Mouse (Mus musculus) midbrain, embryonic 14.5 days (tissue): ENCODE results near the gene Limk2. TPM values are rescaled to one million over a fixed set of nuclear protein-coding genes. Genes with fewer than 3 reads are reported as not detected.
A peak's percentile ranks its signal among the peaks of the same experiment; 100 is the strongest.

Experiments
- ATAC-seq: fragments of 200-750 bp; cut with Nextera tagmentation; 2 replicates; pipeline ENCODE4 v1.8.0; 2017; ENCODE audit warnings: moderate number of reproducible peaks, moderate library complexity; ENCODE audit not compliant: low FRiP score, low TSS enrichment
- DNase-seq: peaks from one replicate; pipeline ENCODE4 v3.0.0-alpha.2; 2015
- H3K27ac ChIP-seq: fragments of 300-500 bp; sonication (generic); replicated peaks from 2 replicates; pipeline ENCODE4 v1.5.1; 2014; ENCODE audit warnings: mild to moderate bottlenecking, low read depth, low read length, moderate library complexity
- H3K27me3 ChIP-seq: fragments of 300-500 bp; sonication (generic); 2 replicates; pipeline ENCODE4 v1.6.1; 2014; ENCODE audit warnings: low read length, control low read depth, mixed read lengths; ENCODE audit not compliant: control insufficient read depth, insufficient read depth
- H3K36me3 ChIP-seq: fragments of 300-500 bp; sonication (generic); 2 replicates; pipeline ENCODE4 v1.6.1; 2014; ENCODE audit warnings: low read length, control low read depth; ENCODE audit not compliant: control insufficient read depth, insufficient read depth
- H3K4me1 ChIP-seq: fragments of 300-500 bp; sonication (generic); 2 replicates; pipeline ENCODE4 v1.6.1; 2014; ENCODE audit warnings: mild to moderate bottlenecking, antibody characterized with exemption, low read length, control low read depth; ENCODE audit not compliant: control insufficient read depth, insufficient read depth
- H3K4me2 ChIP-seq: fragments of 300-500 bp; sonication (generic); 2 replicates; pipeline ENCODE4 v1.6.1; 2014; ENCODE audit warnings: mild to moderate bottlenecking, low read length, moderate library complexity
- H3K4me3 ChIP-seq: fragments of 300-500 bp; sonication (generic); replicated peaks from 2 replicates; pipeline ENCODE4 v1.5.1; 2014; ENCODE audit warnings: low read depth, low read length
- H3K9ac ChIP-seq: fragments of 300-500 bp; sonication (generic); replicated peaks from 2 replicates; pipeline ENCODE4 v1.6.1; 2014; ENCODE audit warnings: mild to moderate bottlenecking, low read length, moderate library complexity
- H3K9me3 ChIP-seq: fragments of 300-500 bp; sonication (generic); 2 replicates; pipeline ENCODE4 v1.6.1; 2016; ENCODE audit warnings: low read length, control low read depth, mixed read lengths; ENCODE audit not compliant: control insufficient read depth
- WGBS: fragments of 180-500 bp; shearing (Covaris S2); extraction: QIAGEN DNeasy Blood & Tissue Kit; methylation state at CpG from one replicate; pipeline ENCODE4 v1.1.7; 2014; 5-methylcytosine and 5-hydroxymethylcytosine counted together
- polyA plus RNA-seq: library from polyadenylated mRNA; unstranded; fragments of >200 nt; fragmentation: Nextera tagmentation; extraction: Ambion mirVana; gene quantifications from 2 replicates; pipeline ENCODE4 v1.2.1, GENCODE M21; 2014

Gene Limk2
- polyA plus RNA-seq, 1 experiment from 2014 or later = 155 TPM

DNA sequence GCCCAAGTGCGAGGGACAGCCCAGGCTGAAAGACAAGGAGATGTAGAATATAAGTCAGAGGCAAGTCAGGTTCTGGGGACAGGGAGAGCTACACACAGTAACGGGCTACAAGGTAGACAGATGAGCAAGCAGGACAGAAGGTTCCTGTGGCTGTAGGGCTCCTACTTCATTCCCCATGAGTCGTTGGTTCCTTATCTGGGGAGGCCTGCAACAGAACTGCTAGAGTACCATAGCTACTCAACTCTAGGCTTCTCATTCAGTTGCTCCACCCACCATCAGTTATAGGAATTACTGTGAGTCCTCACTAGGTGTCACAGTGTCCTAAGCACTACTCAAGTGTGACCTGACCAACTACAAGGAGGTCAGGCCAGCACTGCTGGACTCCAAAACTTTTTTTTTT lies 6.0 kb downstream of the Limk2 start:
- H3K4me2 ChIP-seq = no peak overlapping the region
- DNase-seq (no peak), ATAC-seq (no peak)
- no peaks in the 10 kb centered on the region for H3K27me3 ChIP-seq
- H3K4me1 ChIP-seq = peaks cover 5% of the 10 kb centered on the region; the same call in 1 of the 2 replicates
- no peaks in the 10 kb centered on the region for H3K9me3 ChIP-seq
- H3K4me3 ChIP-seq = no peak overlapping the region
- 84% methylated on average over 3 of the region's 3 CpGs for WGBS
- no peak overlapping the region for H3K27ac ChIP-seq
- H3K36me3 ChIP-seq = no peaks in the 10 kb centered on the region
- H3K9ac ChIP-seq = no peak overlapping the region

- H3K4me2 ChIP-seq = no peak overlapping the region
- no peak overlapping the region for H3K27ac ChIP-seq
- ATAC-seq (no peak), DNase-seq (no peak)
- 0 out of 2 replicates have a peak, but pooled peaks cover 5% of the 10 kb centered on the region for H3K4me1 ChIP-seq
- 92% methylated on average over 1 of the region's 1 CpGs for WGBS
- H3K36me3 ChIP-seq = no peaks in the 10 kb centered on the region
- no peaks in the 10 kb centered on the region for H3K27me3 ChIP-seq
- no peaks in the 10 kb centered on the region for H3K9me3 ChIP-seq
- no peak overlapping the region for H3K4me3 ChIP-seq
- no peak overlapping the region for H3K9ac ChIP-seq
Observed at GRCm38 (mm10) chr11:3398318-3398717, 10.7 kb downstream of the Limk2 start.

- Histone ChIP-seq H3K9me3 (no peaks in the 10 kb centered on the region), H3K4me3 (no peak overlapping the region), H3K36me3 (no peaks in the 10 kb centered on the region), H3K4me2 (no peak overlapping the region), H3K9ac (no peak overlapping the region), H3K27me3 (no peaks in the 10 kb centered on the region), H3K27ac (peak overlapping the region; percentile 63), H3K4me1 (0 out of 2 replicates have a peak, but pooled peaks cover 5% of the 10 kb centered on the region)
- 19% methylated on average over 8 of the region's 8 CpGs for WGBS
- DNase-seq = peak; percentile 69
- peak; percentile 70 for ATAC-seq
Observed at GRCm38 (mm10) chr11:3396562-3396961, 12.4 kb downstream of the Limk2 start.

- DNase-seq (peak; percentile 48), ATAC-seq (peak; percentile 58)
- Histone ChIP-seq H3K4me2 (no peak overlapping the region), H3K9me3 (no peaks in the 10 kb centered on the region), H3K4me1 (0 out of 2 replicates have a peak, but pooled peaks cover 5% of the 10 kb centered on the region), H3K4me3 (no peak overlapping the region), H3K27me3 (no peaks in the 10 kb centered on the region), H3K9ac (no peak overlapping the region), H3K27ac (peak overlapping the region; percentile 63; the same call in 1 of the 2 replicates), H3K36me3 (no peaks in the 10 kb centered on the region)
- WGBS = 31% methylated on average over 3 of the region's 3 CpGs
Observed at GRCm38 (mm10) chr11:3396091-3396490, 12.9 kb downstream of the Limk2 start.

DNA sequence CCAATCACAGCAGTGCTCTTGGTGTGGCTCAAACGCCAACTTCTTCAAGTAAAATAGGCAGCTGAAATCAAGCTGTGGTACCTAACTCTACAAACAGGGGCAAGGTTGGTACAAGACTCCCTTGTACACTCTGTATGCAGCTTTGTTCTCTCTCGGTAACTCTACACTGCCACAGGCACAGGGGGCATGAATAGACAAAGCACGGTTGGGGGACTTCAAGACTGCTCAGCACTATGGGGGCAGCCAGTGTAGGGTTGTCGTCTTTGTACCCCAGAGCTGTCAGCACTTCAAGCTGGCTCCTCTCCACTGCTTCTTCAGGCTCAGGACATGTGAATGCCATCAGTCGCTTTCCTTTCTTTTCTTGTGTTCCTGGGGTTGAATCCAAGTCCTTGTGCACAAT lies 14.5 kb downstream of the Limk2 start:
- 50% methylated on average over 5 of the region's 5 CpGs for WGBS

DNA sequence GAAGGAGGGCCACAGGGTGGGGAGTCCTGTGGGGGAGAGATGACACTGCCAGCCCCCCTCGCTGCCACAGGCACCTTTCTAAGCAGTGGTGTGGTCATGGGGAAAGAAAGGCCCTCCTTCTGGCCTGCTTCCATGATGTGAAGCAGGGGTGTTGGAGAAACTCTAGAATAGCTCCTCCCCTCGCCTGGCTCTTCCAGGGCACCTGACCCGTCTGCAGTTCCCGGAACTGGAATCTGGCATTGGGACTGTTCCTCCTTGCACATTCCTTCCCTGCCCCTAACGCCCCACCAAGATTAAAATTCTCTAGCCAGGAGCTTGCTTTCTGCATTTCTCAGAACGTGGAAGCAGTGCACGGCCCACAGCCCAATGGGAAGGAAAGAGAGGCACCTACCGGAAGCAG lies 16.5 kb downstream of the Limk2 start:
- Histone ChIP-seq H3K4me2 (no peak overlapping the region), H3K27ac (no peak overlapping the region), H3K4me1 (0 out of 2 replicates have a peak, but pooled peaks cover 5% of the 10 kb centered on the region), H3K4me3 (no peak overlapping the region), H3K9ac (no peak overlapping the region), H3K27me3 (no peaks in the 10 kb centered on the region), H3K36me3 (no peaks in the 10 kb centered on the region), H3K9me3 (no peaks in the 10 kb centered on the region)
- ATAC-seq = no peak
- DNase-seq = no peak
- 84% methylated on average over 8 of the region's 8 CpGs for WGBS

More for the DNA sequence above, 14.5 kb downstream of the Limk2 start:
- Histone ChIP-seq H3K9me3 (no peaks in the 10 kb centered on the region), H3K36me3 (no peaks in the 10 kb centered on the region), H3K27ac (0 out of 2 replicates have a peak overlapping the region, but pooled peaks have one; percentile 26), H3K4me1 (0 out of 2 replicates have a peak, but pooled peaks cover 5% of the 10 kb centered on the region), H3K4me2 (no peak overlapping the region), H3K9ac (no peak overlapping the region), H3K27me3 (no peaks in the 10 kb centered on the region), H3K4me3 (no peak overlapping the region)
- DNase-seq (no peak), ATAC-seq (no peak)

DNA sequence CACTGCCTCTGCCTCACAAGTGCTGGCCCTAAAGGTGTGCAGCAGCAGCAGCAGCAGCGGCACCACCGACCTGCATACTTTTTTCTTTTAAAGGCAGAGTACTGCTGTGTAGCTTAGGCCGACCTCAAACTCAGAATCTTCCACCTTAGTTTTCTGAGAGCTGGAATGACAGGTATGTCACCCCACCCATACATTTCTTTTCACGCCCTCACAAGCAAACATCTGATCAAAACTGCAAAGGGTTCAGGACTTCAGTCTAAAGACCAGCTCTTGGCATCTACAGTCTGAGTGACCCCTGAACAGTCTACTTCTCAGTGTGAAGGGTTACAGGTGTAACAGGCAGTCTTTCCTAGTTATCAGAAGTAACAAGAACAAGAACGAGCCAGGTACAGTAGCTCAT lies 18.2 kb downstream of the Limk2 start:
- H3K4me1 ChIP-seq = no peaks in the 10 kb centered on the region
- H3K4me3 ChIP-seq = no peak overlapping the region
- no peak overlapping the region for H3K9ac ChIP-seq
- DNase-seq (no peak), ATAC-seq (no peak)
- H3K27ac ChIP-seq = no peak overlapping the region
- H3K27me3 ChIP-seq = no peaks in the 10 kb centered on the region
- 92% methylated on average over 5 of the region's 5 CpGs for WGBS
- no peaks in the 10 kb centered on the region for H3K36me3 ChIP-seq
- no peak overlapping the region for H3K4me2 ChIP-seq
- no peaks in the 10 kb centered on the region for H3K9me3 ChIP-seq

- no peaks in the 10 kb centered on the region for H3K4me1 ChIP-seq
- no peak for ATAC-seq
- 81% methylated on average over 5 of the region's 5 CpGs for WGBS
- DNase-seq = no peak
- no peak overlapping the region for H3K9ac ChIP-seq
- H3K9me3 ChIP-seq = no peaks in the 10 kb centered on the region
- H3K4me2 ChIP-seq = no peak overlapping the region
- H3K27me3 ChIP-seq = no peaks in the 10 kb centered on the region
- H3K4me3 ChIP-seq = no peak overlapping the region
- no peak overlapping the region for H3K27ac ChIP-seq
- H3K36me3 ChIP-seq = no peaks in the 10 kb centered on the region
Observed at GRCm38 (mm10) chr11:3389996-3390395, 19.0 kb downstream of the Limk2 start.

- H3K4me2 ChIP-seq = no peak overlapping the region
- H3K4me1 ChIP-seq = no peaks in the 10 kb centered on the region
- WGBS = 88% methylated on average over 6 of the region's 6 CpGs
- no peaks in the 10 kb centered on the region for H3K27me3 ChIP-seq
- no peaks in the 10 kb centered on the region for H3K36me3 ChIP-seq
- no peak for ATAC-seq
- no peak overlapping the region for H3K4me3 ChIP-seq
- H3K27ac ChIP-seq = no peak overlapping the region
- no peaks in the 10 kb centered on the region for H3K9me3 ChIP-seq
- H3K9ac ChIP-seq = no peak overlapping the region
- DNase-seq = no peak
Observed at GRCm38 (mm10) chr11:3387482-3388196, 21.4 kb downstream of the Limk2 start.
